Mouse (Mus musculus): ENCODE measurements around the gene Cbx4.
A peak's percentile ranks its signal among the peaks of the same experiment; 100 is the strongest.
"Not testable (repeated sequence)": the region's sequence is repeated elsewhere in the genome, so short reads cannot be mapped to it uniquely, and the experiment has no call there.

Gene Cbx4

GRCm38 (mm10) chr11:119111345-119111744 is 25.3 kb upstream of the Cbx4 start:
- DNase-seq (ENCODE audit: low read depth in 2 of 2, low spot score in 2 of 2): no peak

GRCm38 (mm10) chr11:119109415-119110071 is 23.5 kb upstream of the Cbx4 start:
- DNase-seq (ENCODE audit: low read depth in 2 of 2, low spot score in 2 of 2): no peak

- DNase-seq (ENCODE audit: low read depth in 2 of 2, low spot score in 2 of 2): no peak
Observed at GRCm38 (mm10) chr11:119108573-119109263, 22.7 kb upstream of the Cbx4 start.

- no peak for DNase-seq (ENCODE audit: low read depth in 2 of 2, low spot score in 2 of 2)
Observed at GRCm38 (mm10) chr11:119106289-119106688, 20.3 kb upstream of the Cbx4 start.

GRCm38 (mm10) chr11:119105748-119106147 is 19.7 kb upstream of the Cbx4 start:
- DNase-seq (ENCODE audit: low read depth in 2 of 2, low spot score in 2 of 2): no peak

- no peak for DNase-seq (ENCODE audit: low read depth in 2 of 2, low spot score in 2 of 2)
Observed at GRCm38 (mm10) chr11:119105071-119105609, 19.1 kb upstream of the Cbx4 start.

GRCm38 (mm10) chr11:119103991-119104390 is 18.0 kb upstream of the Cbx4 start:
- no peak for DNase-seq (ENCODE audit: low read depth in 2 of 2, low spot score in 2 of 2)

GRCm38 (mm10) chr11:119100355-119100754 is 14.3 kb upstream of the Cbx4 start:
- not testable (repeated sequence) for DNase-seq (ENCODE audit: low read depth in 2 of 2, low spot score in 2 of 2)

GRCm38 (mm10) chr11:119098202-119098601 is 12.2 kb upstream of the Cbx4 start:
- DNase-seq (ENCODE audit: low read depth in 2 of 2, low spot score in 2 of 2): no peak

GRCm38 (mm10) chr11:119095441-119095840 is 9.4 kb upstream of the Cbx4 start:
- DNase-seq (ENCODE audit: low read depth in 2 of 2, low spot score in 2 of 2): no peak

- no peak for DNase-seq (ENCODE audit: low read depth in 2 of 2, low spot score in 2 of 2)
Observed at GRCm38 (mm10) chr11:119093322-119093721, 7.3 kb upstream of the Cbx4 start.

- DNase-seq (ENCODE audit: low read depth in 2 of 2, low spot score in 2 of 2): no peak
Observed at GRCm38 (mm10) chr11:119092286-119092685, 6.3 kb upstream of the Cbx4 start.

- DNase-seq (ENCODE audit: low read depth in 2 of 2, low spot score in 2 of 2): peak in 1 of 2 experiments; percentile 56
Observed at GRCm38 (mm10) chr11:119091598-119091991, 5.6 kb upstream of the Cbx4 start.

- DNase-seq (ENCODE audit: low read depth in 2 of 2, low spot score in 2 of 2): no peak
Observed at GRCm38 (mm10) chr11:119090961-119091597, 5.1 kb upstream of the Cbx4 start.

GRCm38 (mm10) chr11:119090076-119090960 is 4.3 kb upstream of the Cbx4 start:
- DNase-seq (ENCODE audit: low read depth in 2 of 2, low spot score in 2 of 2): no peak

GRCm38 (mm10) chr11:119089235-119090075 is 3.4 kb upstream of the Cbx4 start:
- DNase-seq (ENCODE audit: low read depth in 2 of 2, low spot score in 2 of 2): peak in 1 of 2 experiments; percentile 40

- DNase-seq (ENCODE audit: low read depth in 2 of 2, low spot score in 2 of 2): no peak
Observed at GRCm38 (mm10) chr11:119088391-119089234, 2.6 kb upstream of the Cbx4 start.

- DNase-seq (ENCODE audit: low read depth in 2 of 2, low spot score in 2 of 2): no peak
Observed at GRCm38 (mm10) chr11:119087301-119088082, 1.5 kb upstream of the Cbx4 start.

Measured in CD8-positive naive resting alpha-beta T cell, adult 2 months (primary cell).